Mouse (Mus musculus): Measurements from ENCODE around the gene Adar.

GRCm38 (mm10) chr3:89773740-89774211 lies 59.0 kb downstream of the Adar start:
- TF ChIP-seq POLR2A (IDR thresholded peaks at IDR 0.05; ENCODE audit: borderline replicate concordance, extremely low read depth, low read depth, low read length) = no peak
- no peak for TF ChIP-seq CTCF (IDR thresholded peaks at IDR 0.05; ENCODE audit: insufficient read depth, low read length)
